Mouse (Mus musculus) adrenal gland (tissue): Measurements from ENCODE around the gene Nol9.

Experiments used
- intact Hi-C: fragments of 180-260 bp; cut with DNase I; formaldehyde crosslinking; loops from one replicate; pipeline ENCODE4 v1.15.1; 2025

The Nol9 gene

GRCm38 (mm10) chr4:152010091-152010706 is 28.9 kb upstream of the Nol9 start:
- intact Hi-C loops: no loop called here

DNA sequence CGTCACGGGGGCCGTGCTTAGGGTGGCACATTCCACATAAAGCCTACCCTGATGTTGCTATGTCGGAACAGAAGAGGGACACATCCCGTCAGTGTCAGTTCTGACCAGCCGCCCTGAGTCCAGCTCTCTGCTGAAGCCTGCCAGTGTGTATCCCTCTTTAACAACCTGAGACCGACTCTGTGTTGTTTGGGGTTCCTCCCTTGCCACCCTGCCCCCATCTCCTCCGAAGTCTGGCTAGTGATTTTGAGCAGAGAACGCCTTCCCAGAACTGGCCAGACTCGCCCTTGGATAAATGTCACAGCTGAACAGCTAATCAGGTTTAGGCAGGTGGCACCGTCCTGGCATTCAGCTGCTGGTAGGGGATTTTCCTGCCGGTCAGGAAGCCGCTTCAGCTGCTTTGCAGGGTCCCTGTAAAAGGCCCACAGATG is 28.4 kb upstream of the Nol9 start:
- intact Hi-C loops: no loop called here

DNA sequence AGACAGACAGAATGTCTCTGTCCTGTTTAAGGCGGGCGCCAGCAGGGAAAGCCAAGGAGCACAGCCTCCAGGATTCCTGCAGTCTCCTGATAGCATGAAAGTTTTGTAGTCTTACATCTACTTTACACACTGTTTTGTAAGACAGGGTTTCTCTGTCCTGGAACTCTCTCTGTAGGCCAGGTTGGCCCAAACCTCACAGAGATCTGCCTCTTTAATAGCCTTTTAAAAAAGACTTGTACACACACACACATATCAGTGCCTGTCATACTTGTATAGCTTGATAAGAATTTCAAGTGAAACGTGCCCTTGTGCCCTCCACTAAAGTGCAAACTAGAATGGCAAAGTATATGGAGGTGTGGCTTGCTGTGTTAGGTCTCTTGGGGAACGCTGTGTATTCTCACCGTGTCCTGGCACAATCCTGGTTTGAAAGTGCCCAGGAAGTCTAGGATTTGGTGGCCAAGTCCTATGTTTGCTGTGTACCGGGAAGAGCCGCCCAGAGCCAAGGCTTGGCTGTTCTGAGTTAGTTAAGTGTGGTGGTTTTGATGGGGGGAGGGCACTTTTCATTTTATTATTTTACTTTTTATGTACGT is 27.9 kb upstream of the Nol9 start:
- intact Hi-C loops: no loop called here

DNA sequence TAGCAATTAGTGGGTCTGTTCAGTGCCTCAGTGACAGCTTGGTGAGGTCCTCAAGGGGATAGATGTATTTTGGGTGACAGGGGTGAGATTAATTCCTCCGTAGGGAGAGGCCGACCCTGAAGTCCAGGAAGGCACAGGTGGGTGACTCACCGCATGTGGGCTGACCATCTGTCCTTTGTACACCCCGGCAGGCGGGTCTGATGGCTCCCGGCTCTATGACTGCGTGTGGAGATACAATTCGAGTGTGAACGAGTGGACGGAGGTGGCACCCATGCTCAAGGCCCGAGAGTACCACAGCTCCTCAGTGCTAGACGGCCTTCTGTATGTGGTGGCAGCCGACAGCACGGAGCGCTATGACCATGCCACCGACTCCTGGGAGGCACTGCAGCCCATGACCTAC is 27.0 kb upstream of the Nol9 start:
- intact Hi-C loops: no loop called here

DNA sequence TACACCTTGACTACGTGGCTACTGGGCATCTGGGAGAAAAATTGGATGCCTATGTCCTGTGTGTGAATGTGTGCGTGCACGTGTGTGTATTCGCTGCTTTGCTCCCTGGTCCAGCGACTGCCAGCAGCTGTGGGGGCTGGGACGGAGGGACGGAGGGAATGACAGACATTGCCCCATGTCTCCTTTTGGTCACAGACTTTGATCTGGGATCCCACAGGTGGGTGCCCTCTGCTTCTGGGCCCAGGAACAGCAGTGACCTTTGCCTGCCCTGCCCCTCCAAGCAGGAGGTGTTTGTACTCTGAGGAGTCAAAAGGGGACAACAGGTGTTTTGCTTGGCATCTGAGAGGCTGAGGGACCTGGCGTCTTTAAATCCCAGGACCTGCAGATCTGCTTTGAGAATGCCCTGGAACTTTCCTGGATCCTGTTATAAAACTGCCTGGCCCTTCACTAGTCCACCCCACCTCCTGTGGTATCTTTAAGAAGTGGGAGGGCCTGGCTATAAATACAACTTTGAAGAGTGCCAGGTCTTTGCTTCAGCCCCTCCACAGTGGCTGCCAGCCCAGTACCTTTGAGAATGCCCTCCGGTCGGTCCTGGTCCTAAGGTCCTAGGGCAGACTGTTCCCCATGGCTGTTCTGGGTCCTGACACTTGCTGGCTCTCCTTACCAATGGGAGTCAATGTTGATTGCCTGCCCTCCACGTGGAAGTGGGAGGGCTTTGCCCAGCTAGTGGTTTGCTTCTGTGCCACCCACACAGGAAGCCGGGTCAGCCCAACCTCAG is 25.9 kb upstream of the Nol9 start:
- intact Hi-C loops: no loop called here

DNA sequence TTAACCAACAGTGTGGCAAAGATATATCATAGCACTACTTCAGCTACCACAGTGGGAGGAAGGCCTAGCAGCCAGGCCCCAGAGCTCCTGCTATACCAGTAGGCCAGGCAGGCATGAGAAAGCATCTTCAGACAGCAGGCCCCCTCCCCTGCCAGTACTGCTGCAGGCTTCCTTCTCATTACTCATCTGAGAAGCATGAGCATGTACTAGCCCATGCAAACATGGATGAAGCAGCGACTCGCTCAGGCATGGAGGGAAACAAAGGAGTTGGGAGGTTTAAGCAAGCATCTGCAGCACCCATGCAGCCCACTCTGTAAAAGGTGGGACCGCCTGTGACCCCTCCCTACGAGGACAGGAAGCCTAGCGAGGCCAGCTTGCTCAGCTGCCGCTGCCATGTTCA is 20.0 kb upstream of the Nol9 start:
- intact Hi-C loops: no loop called here

- intact Hi-C loops: no loop called here
Measured at GRCm38 (mm10) chr4:152020024-152020423, 19.1 kb upstream of the Nol9 start.

DNA sequence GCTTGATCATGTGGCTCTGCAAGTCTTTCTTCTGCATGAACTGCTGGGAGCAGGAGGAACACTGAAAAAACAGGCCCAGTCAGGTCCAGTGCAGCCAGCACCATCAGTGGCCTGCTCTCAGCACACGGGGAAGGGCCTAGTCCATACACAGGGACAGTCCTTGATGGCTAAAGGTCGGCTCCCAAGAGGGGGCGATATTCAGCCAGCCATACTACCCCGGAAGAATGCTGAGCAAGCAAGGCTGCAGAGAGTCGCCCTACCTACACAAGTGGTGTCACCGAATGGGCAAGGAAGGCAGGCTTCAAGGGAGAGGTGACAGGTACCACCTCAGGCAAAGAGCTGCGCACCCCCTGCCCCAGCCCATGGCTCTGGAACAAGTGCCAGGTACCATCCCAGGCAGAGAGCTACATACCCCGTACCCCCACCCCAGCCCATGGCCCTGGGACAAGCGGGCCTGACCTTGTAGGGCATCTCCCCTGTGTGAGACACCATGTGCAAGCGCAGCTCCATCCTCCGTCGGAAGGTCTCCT is 17.5 kb upstream of the Nol9 start:
- intact Hi-C loops: no loop called here

DNA sequence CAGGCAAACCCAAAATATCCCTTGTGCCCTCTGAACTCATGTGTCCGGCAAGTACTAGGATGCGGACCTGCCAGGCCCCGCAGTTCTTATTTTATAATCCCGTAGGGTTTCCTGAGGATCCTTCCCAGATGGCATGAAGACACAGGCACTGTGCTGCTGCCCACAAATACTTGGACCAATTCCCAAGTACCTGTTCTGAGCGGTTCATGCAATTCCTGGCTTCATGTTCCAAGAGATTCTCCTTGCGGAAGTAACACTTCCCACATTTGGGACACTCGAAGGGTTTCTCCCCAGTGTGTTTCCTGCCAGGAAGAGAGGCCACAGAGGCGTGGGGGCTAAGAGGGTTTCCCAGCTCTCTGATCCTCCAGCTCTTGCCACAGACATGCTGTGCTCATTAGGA is 16.6 kb upstream of the Nol9 start:
- intact Hi-C loops: no loop called here

DNA sequence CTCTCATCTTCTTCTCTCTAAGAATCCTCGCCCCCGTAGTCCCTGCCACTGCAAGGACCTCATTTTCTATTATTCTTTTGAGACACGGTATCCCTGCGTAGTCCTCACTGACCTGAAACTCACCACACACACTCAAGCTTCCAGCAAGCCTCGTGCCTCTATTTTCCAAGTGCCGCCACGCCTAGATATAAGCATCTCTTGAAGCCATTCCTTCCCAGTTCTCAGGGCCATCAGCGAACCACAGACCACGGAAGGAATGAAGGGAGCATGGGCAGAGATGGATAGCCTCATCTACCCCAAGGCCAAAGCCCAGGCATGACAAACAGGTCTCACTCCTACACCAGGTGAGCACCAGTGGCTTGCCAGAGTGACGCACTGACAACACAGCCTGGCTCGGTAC is 14.6 kb upstream of the Nol9 start:
- intact Hi-C loops: no loop called here

DNA sequence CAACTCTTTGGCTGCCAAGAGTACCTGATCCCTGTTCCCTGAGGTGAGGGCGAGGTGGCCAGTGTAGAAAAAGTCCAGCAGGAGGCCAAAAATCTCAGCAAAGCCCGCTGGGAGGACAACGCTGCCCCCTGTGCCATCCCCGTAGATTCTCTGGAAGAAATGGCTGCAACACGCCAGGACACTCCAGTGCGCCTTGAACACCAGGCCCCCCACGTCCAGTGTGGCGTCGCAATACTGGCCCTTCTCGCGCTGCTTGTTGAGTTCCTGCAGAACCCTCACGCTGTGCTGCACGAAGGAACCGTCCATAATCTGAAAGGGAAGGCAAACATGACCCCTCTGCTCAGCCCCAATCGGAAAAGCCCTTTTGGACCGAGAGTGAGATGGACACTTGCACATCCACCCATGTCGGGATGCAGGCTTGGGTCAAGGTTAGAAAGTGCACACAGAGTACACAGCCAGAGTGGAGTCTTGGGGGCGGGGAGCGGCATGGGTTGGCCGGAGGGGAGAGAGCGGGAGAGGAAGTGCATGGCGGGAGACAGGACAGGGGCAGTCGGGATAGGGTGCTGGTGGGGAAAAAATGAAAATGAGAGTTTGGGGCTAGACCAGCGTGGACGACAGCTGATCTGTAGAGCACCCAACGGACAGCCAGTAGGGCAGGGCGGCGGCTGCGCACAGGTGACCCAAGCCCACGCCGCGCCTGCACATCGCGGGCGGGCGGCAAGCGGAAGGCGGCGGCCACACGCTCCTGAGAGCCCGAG is 12.2 kb upstream of the Nol9 start:
- intact Hi-C loops: no loop called here

- intact Hi-C loops: no loop called here
Measured at GRCm38 (mm10) chr4:152027524-152027923, 11.6 kb upstream of the Nol9 start, which contains the start of gene Zbtb48. TSS of gene Zbtb48 (minus strand) at chr4:152027671.

GRCm38 (mm10) chr4:152028456-152028855 is 10.7 kb upstream of the Nol9 start:
- intact Hi-C loops: no loop called here

DNA sequence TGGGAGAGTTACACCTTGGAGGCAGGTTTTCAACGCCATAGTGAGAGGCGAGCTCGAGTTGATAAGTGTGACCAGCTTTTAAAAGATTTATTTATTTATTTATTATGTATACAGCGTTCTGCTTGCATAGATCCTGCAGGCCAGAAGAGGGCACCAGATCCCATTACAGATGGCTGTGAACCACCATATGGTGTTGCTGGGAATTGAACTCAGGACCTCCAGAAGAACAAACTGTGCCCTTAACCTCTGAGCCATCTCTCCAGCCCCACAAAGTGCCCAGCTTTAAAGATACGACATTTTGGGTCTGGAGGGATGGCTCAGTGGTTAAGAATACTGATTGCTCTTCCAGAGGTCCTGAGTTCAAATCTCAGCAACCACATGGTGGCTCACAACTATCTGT is 10.0 kb upstream of the Nol9 start:
- intact Hi-C loops: no loop called here

DNA sequence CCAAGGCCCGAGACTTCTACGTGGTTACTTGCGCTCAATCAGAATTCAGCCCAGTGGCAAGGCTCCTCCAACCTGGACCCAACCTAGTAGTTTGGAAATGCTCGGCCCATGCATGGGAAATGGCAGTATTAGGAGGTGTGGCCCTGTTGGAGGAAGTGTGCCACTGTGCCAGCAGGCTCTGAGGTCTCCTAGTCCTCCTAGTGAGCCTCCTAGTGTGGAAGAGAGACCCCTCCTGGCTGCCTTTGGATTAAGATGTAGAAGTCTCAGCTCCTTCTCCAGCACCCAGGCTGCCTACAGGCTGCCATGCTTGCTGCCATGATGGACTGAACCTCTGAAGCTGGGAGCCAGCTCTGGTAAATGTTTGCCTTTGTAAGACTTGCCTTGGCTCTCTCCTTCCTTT is 9.1 kb upstream of the Nol9 start:
- intact Hi-C loops: loop anchor here (5.0 kb wide), 1 partner anchor 48 kb away; no protein-coding TSS in a partner anchor

DNA sequence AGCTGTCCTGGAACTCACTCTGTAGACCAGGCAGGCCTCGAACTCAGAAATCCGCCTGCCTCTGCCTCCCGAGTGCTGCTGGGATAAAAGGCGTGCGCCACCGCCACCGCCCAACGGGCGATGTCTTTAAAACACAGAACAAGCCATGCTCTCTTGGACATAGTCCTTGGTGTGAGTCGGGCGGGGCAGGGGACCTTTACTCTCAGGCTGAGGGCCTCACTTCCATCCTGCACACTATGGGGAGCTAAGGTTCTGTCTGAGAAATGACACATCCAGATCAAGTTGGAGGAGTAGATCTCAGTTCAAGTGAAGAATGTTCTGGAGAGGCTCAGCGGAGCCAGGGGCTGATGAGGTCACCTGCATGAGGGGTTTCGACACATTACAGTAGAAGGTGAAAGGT is 6.2 kb upstream of the Nol9 start:
- intact Hi-C loops: loop anchor here (5.0 kb wide), 1 partner anchor 51 kb away; no protein-coding TSS in a partner anchor

- intact Hi-C loops: loop anchor here (5.0 kb wide), 1 partner anchor 61 kb away; no protein-coding TSS in a partner anchor
Measured at GRCm38 (mm10) chr4:152036464-152036863, 2.7 kb upstream of the Nol9 start.

GRCm38 (mm10) chr4:152038225-152038984 is 716 bp upstream of the Nol9 start, which contains the start of gene Tas1r1:
TSS of gene Tas1r1 (minus strand) at chr4:152038568.
- intact Hi-C loops: loop anchor here (5.0 kb wide), 1 partner anchor 59 kb away; no protein-coding TSS in a partner anchor

- intact Hi-C loops: loop anchor here (5.0 kb wide), 1 partner anchor 57 kb away; no protein-coding TSS in a partner anchor
Measured at GRCm38 (mm10) chr4:152039831-152040310, 750 bp downstream of the Nol9 start.

DNA sequence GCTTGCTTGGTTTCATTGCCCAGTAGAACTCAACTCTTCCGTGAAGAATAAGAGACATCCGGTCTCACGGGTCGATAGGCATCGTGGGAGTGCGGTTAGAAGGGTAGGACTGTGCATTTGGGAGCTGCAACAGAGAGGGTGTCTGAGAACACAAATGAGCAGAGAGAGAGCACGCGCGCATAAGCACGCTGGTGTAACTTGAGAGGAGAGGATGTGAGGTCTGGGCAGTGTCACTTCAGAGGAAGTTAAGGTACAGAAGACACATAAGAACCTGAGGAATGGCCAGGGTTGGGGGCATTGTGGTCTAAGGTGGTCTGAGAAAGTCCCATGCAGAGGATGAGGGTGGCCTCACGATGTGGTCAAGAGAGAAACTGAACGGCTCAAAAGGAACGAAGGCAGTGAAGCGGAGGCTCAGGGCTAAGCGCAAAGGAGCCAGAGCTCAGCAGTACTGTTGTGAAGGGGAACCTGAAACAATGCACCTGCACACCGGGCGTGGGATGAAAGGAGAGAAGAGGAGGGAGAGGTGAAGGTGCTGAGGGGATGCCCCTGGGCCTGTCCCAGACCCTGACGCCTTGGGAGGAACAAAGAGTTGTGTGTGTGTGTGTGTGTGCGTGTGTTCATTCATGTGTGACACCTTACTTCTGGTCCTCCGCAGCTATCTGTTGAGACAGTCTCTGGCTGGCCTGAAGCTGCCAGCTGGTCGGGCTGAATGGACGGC is 3.0 kb downstream of the Nol9 start:
- intact Hi-C loops: no loop called here
